Mouse (Mus musculus) layer of hippocampus, adult 2 months (tissue): Measurements from ENCODE around the gene Doc2a. TPM values are rescaled to one million over a fixed set of nuclear protein-coding genes. Genes with fewer than 3 reads are reported as not detected.
A peak's percentile ranks its signal among the peaks of the same experiment; 100 is the strongest.

Experiments used
- DNase-seq, 2 experiments: peaks; one replicate each; pipeline ENCODE4 v3.0.0; 2022; ENCODE audit warnings: low spot score in 2 of 2
- H3K27ac ChIP-seq: fragments of 200-600 bp; 2 replicates; pipeline ENCODE4 v1.8.1; 2022
- H3K4me3 ChIP-seq: fragments of 200-600 bp; 2 replicates; pipeline ENCODE4 v1.8.1; 2022; ENCODE audit warnings: mild to moderate bottlenecking
- CTCF ChIP-seq: fragments of 200-600 bp; conservative IDR thresholded peaks from 2 replicates; pipeline ENCODE4 v1.8.1; 2022; ENCODE audit warnings: antibody characterized with exemption, mild to moderate bottlenecking, moderate library complexity
- total RNA-seq, 2 experiments: library from RNA; stranded (reverse); gene quantifications; 2 replicates each; pipeline ENCODE4 v1.2.3; 2021

The Doc2a gene
- total RNA-seq, 2 experiments from 2014 or later = 19.2 to 20.5 TPM

DNA sequence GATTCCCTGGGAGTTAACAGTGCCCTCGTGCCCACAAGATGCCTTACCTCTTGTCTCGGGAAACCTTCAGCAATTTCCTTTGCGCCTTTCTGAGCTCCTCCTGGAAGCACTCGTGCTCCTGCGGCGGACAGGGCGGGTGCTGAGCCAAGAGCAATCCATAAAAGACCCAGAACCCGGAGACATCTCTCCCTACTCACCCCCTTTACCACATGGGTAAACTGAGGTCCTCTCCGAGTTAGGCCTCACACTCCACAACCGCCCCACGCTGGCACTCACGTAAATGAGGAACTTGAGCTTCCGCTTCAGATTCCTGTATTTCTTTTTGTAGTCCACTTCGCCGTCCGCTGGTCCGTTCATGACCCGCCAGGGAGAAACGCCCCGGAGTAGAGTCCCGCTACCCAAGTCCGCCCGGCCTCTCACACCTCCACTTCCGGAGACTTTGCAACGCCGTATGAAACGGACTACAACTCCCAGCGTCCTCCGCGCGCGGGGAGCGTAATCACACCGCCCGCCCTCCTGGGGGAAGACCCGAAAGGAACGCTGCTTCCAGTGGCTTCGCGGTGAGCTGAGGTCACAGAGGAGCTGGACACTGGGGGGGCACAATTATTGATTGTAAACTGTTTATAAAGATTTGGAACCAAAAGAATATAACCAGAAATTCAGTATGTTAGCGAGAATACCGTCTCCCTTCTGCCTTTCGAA lies 14.4 kb downstream of the Doc2a start, which contains the start of gene Hirip3:
TSS of gene Hirip3 (plus strand) at position 544 of the 702 bp plus-strand sequence.
- peak within 1 kb of the TSS; percentile 93 for H3K27ac ChIP-seq
- peak; percentile 94 to 95 for DNase-seq
- TF ChIP-seq CTCF = peak; percentile 12; the same call in 1 of the 2 replicates

DNA sequence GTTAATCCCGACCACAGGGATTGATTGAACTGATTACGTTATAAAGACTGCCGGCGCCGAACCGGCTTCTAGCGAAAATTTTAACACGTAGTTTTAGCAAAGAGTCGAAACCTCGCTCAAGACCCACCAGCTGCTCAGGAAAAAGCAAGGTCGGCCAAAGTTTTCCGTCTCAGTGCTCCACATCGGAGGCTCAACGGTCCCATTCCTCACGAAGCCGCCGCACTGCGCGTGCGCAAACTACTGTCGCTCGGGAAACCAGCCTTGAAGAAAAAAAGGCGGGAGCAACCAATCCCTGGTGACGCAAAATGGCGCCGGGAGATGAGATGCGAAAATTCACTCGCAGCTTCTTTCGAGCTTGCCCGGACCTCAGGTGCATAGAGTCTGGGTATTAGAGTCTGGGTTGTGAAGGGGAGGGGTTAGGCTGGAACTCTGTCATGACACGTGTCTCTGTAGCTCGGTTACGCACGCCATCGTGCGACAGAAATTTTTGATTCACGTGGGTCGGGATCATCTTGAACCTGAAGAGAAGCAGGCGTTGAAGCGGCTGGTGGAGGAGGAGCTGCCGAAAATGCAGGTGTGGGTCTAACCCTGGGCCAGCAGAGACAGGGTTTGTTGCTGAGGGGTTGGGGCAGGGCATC lies 15.1 kb downstream of the Doc2a start, which contains the start of gene Ino80e:
TSS of gene Ino80e (minus strand) at position 231 of the 638 bp plus-strand sequence.
- DNase-seq = peak; percentile 93 to 94
- no peak for TF ChIP-seq CTCF
- H3K27ac ChIP-seq = peak within 1 kb of the TSS; percentile 93
- H3K4me3 ChIP-seq = peak within 1 kb of the TSS; percentile 98

More for the DNA sequence above, 14.4 kb downstream of the Doc2a start, which contains the start of gene Hirip3:
- peak within 1 kb of the TSS; percentile 98 for H3K4me3 ChIP-seq

GRCm38 (mm10) chr7:126863791-126864190 lies 16.6 kb downstream of the Doc2a start:
- no peak for DNase-seq
- H3K27ac ChIP-seq = no peak overlapping the region
- TF ChIP-seq CTCF = no peak
- no peak overlapping the region for H3K4me3 ChIP-seq

- H3K27ac ChIP-seq = no peak overlapping the region
- no peak overlapping the region for H3K4me3 ChIP-seq
- TF ChIP-seq CTCF = no peak
- no peak for DNase-seq
Measured at GRCm38 (mm10) chr7:126867534-126867933, 20.3 kb downstream of the Doc2a start.

GRCm38 (mm10) chr7:126868003-126868402 lies 20.8 kb downstream of the Doc2a start:
- no peak for DNase-seq
- H3K4me3 ChIP-seq = no peak overlapping the region
- H3K27ac ChIP-seq = no peak overlapping the region
- no peak for TF ChIP-seq CTCF

GRCm38 (mm10) chr7:126869780-126870519 lies 22.7 kb downstream of the Doc2a start:
- DNase-seq = no peak
- no peak for TF ChIP-seq CTCF
- no peak overlapping the region for H3K4me3 ChIP-seq
- no peak overlapping the region for H3K27ac ChIP-seq

GRCm38 (mm10) chr7:126870520-126870891 lies 23.3 kb downstream of the Doc2a start:
- TF ChIP-seq CTCF = no peak
- DNase-seq = no peak
- Histone ChIP-seq H3K27ac (no peak overlapping the region), H3K4me3 (no peak overlapping the region)

GRCm38 (mm10) chr7:126877239-126877638 lies 30.0 kb downstream of the Doc2a start:
- no peak for DNase-seq
- TF ChIP-seq CTCF = no peak
- H3K27ac ChIP-seq = no peak overlapping the region

DNA sequence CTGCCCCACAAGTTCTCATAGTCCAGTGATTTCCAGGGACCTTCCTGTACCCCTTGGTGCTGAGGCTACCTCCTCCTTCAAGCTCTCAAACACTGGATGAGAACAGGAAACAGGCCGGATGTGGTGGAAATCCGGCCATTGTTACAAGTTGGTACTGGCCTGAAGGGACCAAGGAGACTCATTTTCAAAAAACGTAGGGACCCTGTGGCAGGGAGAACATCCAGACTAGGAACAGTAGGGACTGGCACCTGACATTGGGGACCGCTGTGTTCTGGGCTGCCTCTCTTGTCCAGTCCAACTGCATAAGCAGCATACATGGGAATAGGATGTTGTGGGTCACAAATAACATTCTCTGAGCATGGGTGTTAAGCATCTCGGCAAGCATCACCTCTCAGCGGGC lies 33.8 kb downstream of the Doc2a start:
- Histone ChIP-seq H3K4me3 (peak overlapping the region; percentile 86), H3K27ac (peak overlapping the region; percentile 72)
- no peak for TF ChIP-seq CTCF
- no peak for DNase-seq

More at GRCm38 (mm10) chr7:126877239-126877638, 30.0 kb downstream of the Doc2a start:
- no peak overlapping the region for H3K4me3 ChIP-seq

DNA sequence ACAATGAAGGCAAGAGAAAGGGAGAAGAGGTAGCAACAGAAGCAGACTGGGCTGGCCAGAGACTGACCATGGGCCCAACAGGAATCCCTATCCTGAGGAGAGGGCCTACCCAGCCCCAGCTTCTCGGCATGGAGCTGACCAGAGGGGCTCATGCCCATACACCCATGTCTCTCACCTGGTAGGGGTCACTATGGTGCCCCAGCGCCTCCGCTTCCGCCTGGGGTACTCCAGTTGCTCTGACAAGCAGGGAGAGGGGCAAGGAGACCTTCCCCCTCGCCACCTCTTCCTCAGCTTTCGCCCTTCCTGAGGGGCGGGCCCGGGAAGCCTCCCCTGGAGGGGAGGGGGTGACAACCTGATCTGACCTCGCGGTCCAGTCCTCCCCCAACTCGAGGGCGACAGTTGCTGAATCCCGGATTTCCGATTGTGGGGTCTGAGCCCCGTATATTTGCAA lies 36.5 kb downstream of the Doc2a start:
- TF ChIP-seq CTCF = no peak
- H3K4me3 ChIP-seq = peak overlapping the region; percentile 86
- no peak for DNase-seq
- H3K27ac ChIP-seq = peak overlapping the region; percentile 97

- TF ChIP-seq CTCF = no peak; the same call in 1 of the 2 replicates
- Histone ChIP-seq H3K4me3 (peak within 1 kb of the TSS; percentile 86), H3K27ac (peak within 1 kb of the TSS; percentile 97)
- peak; percentile 98 to 99 for DNase-seq
Measured at GRCm38 (mm10) chr7:126884286-126885164, 37.3 kb downstream of the Doc2a start, which contains the start of gene Taok2. Gene Taok2 (minus strand): TSS chr7:126884703.

DNA sequence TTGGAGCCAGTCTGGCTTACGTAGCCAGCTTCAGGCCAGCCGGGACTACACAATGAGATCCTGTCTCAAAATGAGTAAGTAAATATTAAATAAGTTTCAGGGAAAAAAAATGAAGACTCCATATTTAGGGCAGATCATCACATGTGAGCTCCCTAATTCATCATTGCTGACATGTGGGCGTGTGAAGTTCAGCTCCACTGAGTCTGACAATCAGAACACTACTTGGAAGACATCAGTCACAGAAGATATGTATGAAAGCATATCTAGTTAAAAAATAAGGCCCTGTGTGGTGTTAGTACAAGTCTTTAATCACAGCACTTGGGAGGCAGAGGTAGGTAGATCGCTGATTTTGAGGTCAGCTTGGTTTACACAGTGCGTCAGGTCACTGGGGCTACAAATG lies 40.1 kb downstream of the Doc2a start:
- no peak for DNase-seq
- no peak for TF ChIP-seq CTCF
- Histone ChIP-seq H3K4me3 (no peak overlapping the region), H3K27ac (no peak overlapping the region)
